Mouse (Mus musculus) testis, adult 2 months (tissue): ENCODE data around the gene Sds.

Experiments used
- CTCF ChIP-seq: fragments of 200-500 bp; IDR thresholded peaks from 2 replicates; pipeline ENCODE4 v1.5.1; 2012; ENCODE audit warnings: low read depth, mild to moderate bottlenecking, inconsistent platforms, low read length, moderate library complexity; ENCODE audit not compliant: control insufficient read depth, insufficient read depth, insufficient replicate concordance
- POLR2A ChIP-seq: fragments of 200-500 bp; IDR thresholded peaks from 2 replicates; pipeline ENCODE4 v1.6.1; 2012; ENCODE audit warnings: low read depth, mild to moderate bottlenecking, inconsistent platforms, low read length, moderate library complexity; ENCODE audit not compliant: control insufficient read depth

DNA sequence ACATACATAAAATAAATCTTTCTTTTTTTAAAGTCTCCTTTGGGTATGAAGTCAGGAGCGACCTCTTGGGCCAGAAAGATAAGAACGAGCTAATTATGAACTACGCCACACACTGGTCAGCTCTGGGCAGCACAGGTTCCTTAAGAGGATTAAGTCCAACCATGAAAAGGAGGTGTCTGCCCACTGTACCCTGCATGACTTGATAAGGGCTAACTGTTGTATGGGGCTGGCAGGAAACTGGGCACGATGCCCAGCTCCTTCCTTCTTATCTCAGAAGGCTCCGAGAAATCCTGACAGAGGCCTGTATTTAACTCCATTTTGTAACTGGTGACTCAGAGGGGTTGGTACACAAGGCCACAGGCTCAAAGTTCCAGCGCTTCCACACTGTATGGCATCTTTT lies 10.5 kb upstream of the Sds start:
- TF ChIP-seq CTCF (no peak), POLR2A (no peak)
